Comparison of ENCODE assay signal across 14 mouse cellular contexts in the genomic region with DNA sequence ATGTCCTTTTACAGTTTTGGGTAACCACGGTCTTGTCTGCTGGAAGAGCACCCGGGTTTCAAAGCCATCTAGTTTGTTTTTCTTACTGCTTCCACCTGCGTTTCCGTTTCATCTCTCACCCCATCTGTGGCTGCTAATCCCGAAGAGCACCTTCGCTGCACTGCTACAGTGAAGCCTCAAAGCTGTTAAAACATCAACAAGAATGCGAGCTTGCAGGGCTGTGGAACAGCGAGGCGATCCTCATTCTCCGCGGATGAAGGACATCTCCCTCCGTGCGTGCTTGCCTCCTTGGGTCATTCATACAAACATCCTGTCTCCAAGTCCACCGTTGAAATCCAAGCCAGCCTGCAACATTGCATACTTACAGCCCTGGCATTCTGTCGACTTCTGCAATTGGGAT. TPM values are rescaled to one million over a fixed set of nuclear protein-coding genes. Genes with fewer than 3 reads are reported as not detected.
A peak's percentile ranks its signal among the peaks of the same experiment; 100 is the strongest.
DNase-seq lines count a peak whose midpoint lies in the region; ATAC-seq and TF ChIP-seq lines count a peak whose summit lies in the region.
"Had no signal": no experiment of that assay in that cellular context is flagged by ENCODE, and none has a peak within 500 bp of the region (broad histone marks: within the 10 kb centered on the region; RNA-seq: fewer than 3 reads in every experiment).

No protein-coding gene starts in this region.

- intact Hi-C loops in left cerebral cortex, postnatal 4 days (cut with DNase I): no loop called here

- no peak for DNase-seq in kidney, adult 18-20 months
- peak; percentile 60 for DNase-seq in CD4-positive, CD25-positive, alpha-beta regulatory T cell, adult 2 months (ENCODE audit: low read depth, low spot score)
- peak; percentile 45 for DNase-seq in brain, embryonic 14.5 days (ENCODE audit: low read depth)
- no peak for DNase-seq in spleen, adult 18-20 months
- no peak for DNase-seq in adrenal gland, adult 8-10 months
- no peak for DNase-seq in left cerebral cortex, postnatal 4 days
- DNase-seq: adrenal gland, postnatal 25 days; heart, adult 2 months; right cerebral cortex, adult 18-20 months had no signal

- H3K4me1 ChIP-seq in kidney, embryonic 15.5 days: peaks cover 19% of the 10 kb centered on the region
- peaks cover 15% of the 10 kb centered on the region; the same call in 1 of the 2 replicates for H3K4me1 ChIP-seq in neural tube, embryonic 14.5 days (ENCODE audit: control insufficient read depth, insufficient read depth, low read length)

- H3K4me3 ChIP-seq in kidney, embryonic 15.5 days (replicated peaks): no peak overlapping the region
- no peak overlapping the region for H3K4me3 ChIP-seq in neural tube, embryonic 14.5 days (ENCODE audit: low read depth, low read length)
- H3K4me3 ChIP-seq: heart, adult 2 months; limb, embryonic 15.5 days; myocyte had no signal

- H3K27me3 ChIP-seq in kidney, embryonic 15.5 days: no peaks in the 10 kb centered on the region
- no peaks in the 10 kb centered on the region for H3K27me3 ChIP-seq in neural tube, embryonic 14.5 days (ENCODE audit: control insufficient read depth, insufficient read depth, low read length)
- H3K27me3 ChIP-seq: limb, embryonic 15.5 days had no signal

- no peak overlapping the region for H3K27ac ChIP-seq in kidney, embryonic 15.5 days
- H3K27ac ChIP-seq in neural tube, embryonic 14.5 days (ENCODE audit: low read depth, low read length): 0 out of 2 replicates have a peak overlapping the region, but pooled peaks have one; percentile 34
- H3K27ac ChIP-seq: heart, adult 2 months; limb, embryonic 15.5 days had no signal

- no peak for TF ChIP-seq CTCF in brain, embryonic 14.5 days (IDR thresholded peaks at IDR 0.05; ENCODE audit: borderline replicate concordance, extremely low read depth, insufficient read depth, insufficient read length)

- H3K9ac ChIP-seq in kidney, embryonic 15.5 days: no peak overlapping the region
- H3K9ac ChIP-seq in neural tube, embryonic 14.5 days (replicated peaks; ENCODE audit: low read depth, low read length): peak overlapping the region; percentile 25; the same call in 1 of the 2 replicates
- H3K9ac ChIP-seq: limb, embryonic 15.5 days had no signal

- no peaks in the 10 kb centered on the region for H3K9me3 ChIP-seq in kidney, embryonic 15.5 days (replicated peaks)
- no peaks in the 10 kb centered on the region for H3K9me3 ChIP-seq in neural tube, embryonic 14.5 days (ENCODE audit: control insufficient read depth, low read length)
- H3K9me3 ChIP-seq: limb, embryonic 15.5 days had no signal

- H3K4me2 ChIP-seq in kidney, embryonic 15.5 days: peak overlapping the region; percentile 45
- H3K4me2 ChIP-seq in neural tube, embryonic 14.5 days (ENCODE audit: low read depth, low read length): no peak overlapping the region
- H3K4me2 ChIP-seq: limb, embryonic 15.5 days had no signal

- WGBS in kidney, embryonic 15.5 days: 16% methylated on average over 15 of the region's 15 CpGs
- WGBS in neural tube, embryonic 14.5 days: 46% methylated on average over 15 of the region's 15 CpGs

- TF ChIP-seq POLR2A in brain, embryonic 14.5 days (IDR thresholded peaks at IDR 0.05; ENCODE audit: borderline replicate concordance, extremely low read depth, insufficient read depth, insufficient read length, poor library complexity, severe bottlenecking): no peak

- H3K36me3 ChIP-seq in kidney, embryonic 15.5 days: no peaks in the 10 kb centered on the region
- H3K36me3 ChIP-seq in neural tube, embryonic 14.5 days (ENCODE audit: control insufficient read depth, insufficient read depth, low read length): no peaks in the 10 kb centered on the region
- H3K36me3 ChIP-seq: limb, embryonic 15.5 days had no signal

- ATAC-seq in kidney, embryonic 15.5 days (replicated peaks; ENCODE audit: low FRiP score): no peak
- ATAC-seq in neural tube, embryonic 14.5 days (ENCODE audit: low read depth): no peak

RNA-seq across cellular contexts. Expression of a gene that starts 51.5 kb away (rescaled TPM):
- not detected in 2 replicates for polyA plus RNA-seq in kidney, embryonic 15.5 days (2015; fragmentation: Nextera tagmentation; extraction: Ambion mirVana)
- 0.08 TPM in 1 of 2 replicates, not detected in the other for polyA plus RNA-seq in brain, embryonic 14.5 days (2012; rRNA removed)
- 0.17 TPM in 1 of 2 replicates, not detected in the other for polyA plus RNA-seq in neural tube, embryonic 14.5 days (2014; fragmentation: Nextera tagmentation; extraction: Ambion mirVana)
- total RNA-seq in adrenal gland, adult 8-10 months (2022): 1 to 10 TPM in 2 of 4 experiments, under 1 TPM in 2; 0.64 to 1.7 (median 0.99) TPM
- under 1 TPM in 1 of 2 experiments, not detected in 1; 0.44 TPM for total RNA-seq in left cerebral cortex, postnatal 4 days (2021)
- total RNA-seq: layer of hippocampus, adult 8-10 months had no signal
- polyA plus RNA-seq: limb, embryonic 15.5 days; myocyte had no signal

Comparison
In these comparisons a context has a peak if more than half of its experiments do, and no peak if none do; other contexts are left out.
1. DNase-seq: peak in CD4-positive, CD25-positive, alpha-beta regulatory T cell, adult 2 months (single experiment) and brain, embryonic 14.5 days (single experiment); none in kidney, adult 18-20 months (single experiment), spleen, adult 18-20 months (0 of 2), adrenal gland, adult 8-10 months (single experiment) and left cerebral cortex, postnatal 4 days (single experiment).